Mouse (Mus musculus) forebrain, embryonic 13.5 days (tissue): Measurements from ENCODE around the gene Pdzd9. TPM values are rescaled to one million over a fixed set of nuclear protein-coding genes. Genes with fewer than 3 reads are reported as not detected.
"Not testable (repeated sequence)": the region's sequence is repeated elsewhere in the genome, so short reads cannot be mapped to it uniquely, and the experiment has no call there.

Experiments
- ATAC-seq: fragments of 200-750 bp; cut with Nextera tagmentation; 2 replicates; pipeline ENCODE4 v1.8.0; 2017
- H3K27ac ChIP-seq: fragments of 300-500 bp; sonication (generic); 2 replicates; pipeline ENCODE4 v1.5.1; 2015; ENCODE audit warnings: inconsistent platforms, mild to moderate bottlenecking, moderate library complexity
- H3K27me3 ChIP-seq: fragments of 300-500 bp; sonication (generic); 2 replicates; pipeline ENCODE4 v1.6.1; 2015; ENCODE audit warnings: mild to moderate bottlenecking, inconsistent platforms
- H3K36me3 ChIP-seq: fragments of 300-500 bp; sonication (generic); 2 replicates; pipeline ENCODE4 v1.6.1; 2015; ENCODE audit warnings: mild to moderate bottlenecking, inconsistent platforms; ENCODE audit not compliant: poor library complexity, severe bottlenecking
- H3K4me1 ChIP-seq: fragments of 300-500 bp; sonication (generic); 2 replicates; pipeline ENCODE4 v1.6.1; 2015; ENCODE audit warnings: inconsistent platforms
- H3K4me2 ChIP-seq: fragments of 300-500 bp; sonication (generic); 2 replicates; pipeline ENCODE4 v1.6.1; 2015; ENCODE audit warnings: inconsistent platforms, mild to moderate bottlenecking, moderate library complexity
- H3K4me3 ChIP-seq: fragments of 300-500 bp; sonication (generic); 2 replicates; pipeline ENCODE4 v1.5.1; 2015; ENCODE audit warnings: mild to moderate bottlenecking, inconsistent platforms
- H3K9ac ChIP-seq: fragments of 300-500 bp; sonication (generic); 2 replicates; pipeline ENCODE4 v1.6.1; 2015; ENCODE audit warnings: mild to moderate bottlenecking, inconsistent platforms
- H3K9me3 ChIP-seq: fragments of 300-500 bp; sonication (generic); replicated peaks from 2 replicates; pipeline ENCODE4 v1.6.1; 2016; ENCODE audit warnings: inconsistent platforms
- WGBS: fragments of 180-500 bp; shearing (Covaris S2); methylation state at CpG from one replicate; pipeline ENCODE4 v1.1.7; 2015; 5-methylcytosine and 5-hydroxymethylcytosine counted together
- polyA plus RNA-seq: library from polyadenylated mRNA; unstranded; fragments of >200 nt; fragmentation: Nextera tagmentation; extraction: Ambion mirVana; gene quantifications from 2 replicates; pipeline ENCODE4 v1.2.1, GENCODE M21; 2015

The Pdzd9 gene
- polyA plus RNA-seq: 0.23 and 0.57 TPM in 2 replicates

- H3K9ac ChIP-seq: no peak within 1 kb of the TSS
- H3K4me1 ChIP-seq: no peaks in the 10 kb centered on the region
- no peak within 1 kb of the TSS for H3K4me2 ChIP-seq
- ATAC-seq: peak; percentile 82
- 20% methylated on average over 14 of the region's 14 CpGs for WGBS
- no peak within 1 kb of the TSS for H3K27ac ChIP-seq
- H3K9me3 ChIP-seq: no peaks in the 10 kb centered on the region
- H3K36me3 ChIP-seq: no peaks in the 10 kb centered on the region
- H3K4me3 ChIP-seq: no peak within 1 kb of the TSS
- H3K27me3 ChIP-seq: no peaks in the 10 kb centered on the region
Observed at GRCm38 (mm10) chr7:120670153-120670875, at the start of gene Pdzd9. Gene Pdzd9 (minus strand): TSS chr7:120670343.

- Histone ChIP-seq H3K4me3 (no peak overlapping the region), H3K9ac (no peak overlapping the region), H3K27ac (no peak overlapping the region), H3K27me3 (no peaks in the 10 kb centered on the region), H3K9me3 (no peaks in the 10 kb centered on the region), H3K36me3 (0 out of 2 replicates have a peak, but pooled peaks cover 7% of the 10 kb centered on the region), H3K4me1 (0 out of 2 replicates have a peak, but pooled peaks cover 5% of the 10 kb centered on the region), H3K4me2 (no peak overlapping the region)
- WGBS: 60% methylated on average over 2 of the region's 2 CpGs
- ATAC-seq: no peak
Observed at GRCm38 (mm10) chr7:120717261-120717660, 47.1 kb upstream of the Pdzd9 start.

GRCm38 (mm10) chr7:120713951-120714350 is 43.8 kb upstream of the Pdzd9 start:
- not testable (repeated sequence) for H3K4me2 ChIP-seq, H3K27me3 ChIP-seq, H3K9me3 ChIP-seq, H3K27ac ChIP-seq, H3K4me3 ChIP-seq, H3K36me3 ChIP-seq, H3K4me1 ChIP-seq, H3K9ac ChIP-seq, ATAC-seq
- 91% methylated on average over 11 of the region's 11 CpGs for WGBS

- Histone ChIP-seq H3K4me2 (no peak overlapping the region), H3K27ac (no peak overlapping the region), H3K36me3 (0 out of 2 replicates have a peak, but pooled peaks cover 7% of the 10 kb centered on the region), H3K4me3 (no peak overlapping the region), H3K27me3 (no peaks in the 10 kb centered on the region), H3K9ac (no peak overlapping the region), H3K9me3 (no peaks in the 10 kb centered on the region), H3K4me1 (0 out of 2 replicates have a peak, but pooled peaks cover 5% of the 10 kb centered on the region)
- ATAC-seq: no peak
- 99% methylated on average over 2 of the region's 2 CpGs for WGBS
Observed at GRCm38 (mm10) chr7:120713225-120713624, 43.1 kb upstream of the Pdzd9 start.

- no peak overlapping the region for H3K4me2 ChIP-seq
- H3K4me3 ChIP-seq: no peak overlapping the region
- ATAC-seq: no peak
- no peak overlapping the region for H3K9ac ChIP-seq
- 95% methylated on average over 2 of the region's 2 CpGs for WGBS
- no peaks in the 10 kb centered on the region for H3K4me1 ChIP-seq
- H3K27ac ChIP-seq: no peak overlapping the region
- H3K36me3 ChIP-seq: 0 out of 2 replicates have a peak, but pooled peaks cover 7% of the 10 kb centered on the region
- H3K9me3 ChIP-seq: no peaks in the 10 kb centered on the region
- H3K27me3 ChIP-seq: no peaks in the 10 kb centered on the region
Observed at GRCm38 (mm10) chr7:120712071-120712470, 41.9 kb upstream of the Pdzd9 start.

- no peaks in the 10 kb centered on the region for H3K36me3 ChIP-seq
- no peak overlapping the region for H3K27ac ChIP-seq
- H3K4me2 ChIP-seq: no peak overlapping the region
- H3K27me3 ChIP-seq: no peaks in the 10 kb centered on the region
- ATAC-seq: no peak
- no peaks in the 10 kb centered on the region for H3K9me3 ChIP-seq
- WGBS: 84% methylated on average over 3 of the region's 3 CpGs
- no peak overlapping the region for H3K4me3 ChIP-seq
- no peak overlapping the region for H3K9ac ChIP-seq
- H3K4me1 ChIP-seq: peaks cover 8% of the 10 kb centered on the region; the same call in 1 of the 2 replicates
Observed at GRCm38 (mm10) chr7:120703888-120704287, 33.7 kb upstream of the Pdzd9 start.

- Histone ChIP-seq H3K36me3 (no peaks in the 10 kb centered on the region), H3K9ac (no peak overlapping the region), H3K9me3 (no peaks in the 10 kb centered on the region), H3K4me1 (peaks cover 14% of the 10 kb centered on the region; the same call in 1 of the 2 replicates), H3K4me3 (no peak overlapping the region), H3K4me2 (no peak overlapping the region), H3K27ac (no peak overlapping the region), H3K27me3 (no peaks in the 10 kb centered on the region)
- ATAC-seq: no peak
- 89% methylated on average over 6 of the region's 6 CpGs for WGBS
Observed at GRCm38 (mm10) chr7:120699586-120699985, 29.4 kb upstream of the Pdzd9 start.

GRCm38 (mm10) chr7:120696331-120696730 is 26.2 kb upstream of the Pdzd9 start:
- 98% methylated on average over 2 of the region's 2 CpGs for WGBS
- Histone ChIP-seq H3K9me3 (no peaks in the 10 kb centered on the region), H3K4me2 (no peak overlapping the region), H3K27ac (no peak overlapping the region), H3K4me1 (peaks cover 14% of the 10 kb centered on the region; the same call in 1 of the 2 replicates), H3K27me3 (no peaks in the 10 kb centered on the region), H3K4me3 (no peak overlapping the region), H3K36me3 (peaks cover 10% of the 10 kb centered on the region; the same call in 1 of the 2 replicates), H3K9ac (no peak overlapping the region)
- no peak for ATAC-seq

GRCm38 (mm10) chr7:120695641-120696040 is 25.5 kb upstream of the Pdzd9 start:
- ATAC-seq: no peak
- H3K4me2 ChIP-seq: no peak overlapping the region
- peaks cover 14% of the 10 kb centered on the region; the same call in 1 of the 2 replicates for H3K36me3 ChIP-seq
- H3K4me1 ChIP-seq: peaks cover 14% of the 10 kb centered on the region; the same call in 1 of the 2 replicates
- WGBS: 44% methylated on average over 1 of the region's 1 CpGs
- no peaks in the 10 kb centered on the region for H3K27me3 ChIP-seq
- H3K4me3 ChIP-seq: no peak overlapping the region
- H3K27ac ChIP-seq: no peak overlapping the region
- no peaks in the 10 kb centered on the region for H3K9me3 ChIP-seq
- H3K9ac ChIP-seq: no peak overlapping the region

GRCm38 (mm10) chr7:120695196-120695595 is 25.1 kb upstream of the Pdzd9 start:
- peaks cover 14% of the 10 kb centered on the region; the same call in 1 of the 2 replicates for H3K4me1 ChIP-seq
- WGBS: 32% methylated on average over 6 of the region's 6 CpGs
- no peaks in the 10 kb centered on the region for H3K27me3 ChIP-seq
- no peak overlapping the region for H3K27ac ChIP-seq
- H3K36me3 ChIP-seq: peaks cover 15% of the 10 kb centered on the region; the same call in 1 of the 2 replicates
- H3K9me3 ChIP-seq: no peaks in the 10 kb centered on the region
- no peak for ATAC-seq
- H3K4me2 ChIP-seq: no peak overlapping the region
- no peak overlapping the region for H3K4me3 ChIP-seq
- no peak overlapping the region for H3K9ac ChIP-seq

GRCm38 (mm10) chr7:120693831-120694375 is 23.8 kb upstream of the Pdzd9 start:
- Histone ChIP-seq H3K27ac (no peak overlapping the region), H3K9me3 (no peaks in the 10 kb centered on the region), H3K4me3 (no peak overlapping the region), H3K36me3 (peaks cover 15% of the 10 kb centered on the region; the same call in 1 of the 2 replicates), H3K4me1 (peaks cover 6% of the 10 kb centered on the region; the same call in 1 of the 2 replicates), H3K4me2 (no peak overlapping the region), H3K9ac (no peak overlapping the region), H3K27me3 (no peaks in the 10 kb centered on the region)
- ATAC-seq: no peak
- 97% methylated on average over 5 of the region's 5 CpGs for WGBS

GRCm38 (mm10) chr7:120690634-120691033 is 20.5 kb upstream of the Pdzd9 start:
- Histone ChIP-seq H3K4me1 (0 out of 2 replicates have a peak, but pooled peaks cover 12% of the 10 kb centered on the region), H3K36me3 (peaks cover 15% of the 10 kb centered on the region; the same call in 1 of the 2 replicates), H3K9ac (no peak overlapping the region), H3K27ac (no peak overlapping the region), H3K4me3 (no peak overlapping the region), H3K9me3 (no peaks in the 10 kb centered on the region), H3K27me3 (no peaks in the 10 kb centered on the region), H3K4me2 (no peak overlapping the region)
- ATAC-seq: no peak
- 75% methylated on average over 4 of the region's 4 CpGs for WGBS
